Mouse (Mus musculus) neural tube, embryonic 13.5 days (tissue): ENCODE measurements around the gene Relch. TPM values are rescaled to one million over a fixed set of nuclear protein-coding genes. Genes with fewer than 3 reads are reported as not detected.
"Not testable (repeated sequence)": the region's sequence is repeated elsewhere in the genome, so short reads cannot be mapped to it uniquely, and the experiment has no call there.

ENCODE experiments used
- ATAC-seq: fragments of 200-750 bp; cut with Nextera tagmentation; 2 replicates; pipeline ENCODE4 v1.8.0; 2017; ENCODE audit warnings: low read depth, mild to moderate bottlenecking, moderate TSS enrichment, moderate library complexity
- H3K27ac ChIP-seq: fragments of 300-500 bp; sonication (generic); replicated peaks from 2 replicates; pipeline ENCODE4 v1.5.1; 2015; ENCODE audit warnings: moderate library complexity, mild to moderate bottlenecking, inconsistent platforms
- H3K27me3 ChIP-seq: fragments of 300-500 bp; sonication (generic); 2 replicates; pipeline ENCODE4 v1.6.1; 2015; ENCODE audit warnings: mild to moderate bottlenecking, inconsistent platforms
- H3K36me3 ChIP-seq: fragments of 300-500 bp; sonication (generic); 2 replicates; pipeline ENCODE4 v1.6.1; 2015; ENCODE audit warnings: mild to moderate bottlenecking, inconsistent platforms
- H3K4me1 ChIP-seq: fragments of 300-500 bp; sonication (generic); replicated peaks from 2 replicates; pipeline ENCODE4 v1.6.1; 2015; ENCODE audit warnings: inconsistent platforms
- H3K4me2 ChIP-seq: fragments of 300-500 bp; sonication (generic); 2 replicates; pipeline ENCODE4 v1.6.1; 2015; ENCODE audit warnings: inconsistent platforms, mild to moderate bottlenecking, moderate library complexity
- H3K4me3 ChIP-seq: fragments of 300-500 bp; sonication (generic); 2 replicates; pipeline ENCODE4 v1.5.1; 2015; ENCODE audit warnings: mild to moderate bottlenecking, inconsistent platforms
- H3K9ac ChIP-seq: fragments of 300-500 bp; sonication (generic); 2 replicates; pipeline ENCODE4 v1.6.1; 2015; ENCODE audit warnings: moderate library complexity, mild to moderate bottlenecking, inconsistent platforms
- H3K9me3 ChIP-seq: fragments of 300-500 bp; sonication (generic); 2 replicates; pipeline ENCODE4 v1.6.1; 2016; ENCODE audit warnings: inconsistent platforms
- WGBS: fragments of 180-500 bp; shearing (Covaris S2); methylation state at CpG from one replicate; pipeline ENCODE4 v1.1.7; 2015; 5-methylcytosine and 5-hydroxymethylcytosine counted together
- polyA plus RNA-seq: library from polyadenylated mRNA; unstranded; fragments of >200 nt; fragmentation: Nextera tagmentation; extraction: Ambion mirVana; gene quantifications from 2 replicates; pipeline ENCODE4 v1.2.1, GENCODE M21; 2015

The Relch gene
- polyA plus RNA-seq, 1 experiment from 2014 or later: 39.9 TPM

DNA sequence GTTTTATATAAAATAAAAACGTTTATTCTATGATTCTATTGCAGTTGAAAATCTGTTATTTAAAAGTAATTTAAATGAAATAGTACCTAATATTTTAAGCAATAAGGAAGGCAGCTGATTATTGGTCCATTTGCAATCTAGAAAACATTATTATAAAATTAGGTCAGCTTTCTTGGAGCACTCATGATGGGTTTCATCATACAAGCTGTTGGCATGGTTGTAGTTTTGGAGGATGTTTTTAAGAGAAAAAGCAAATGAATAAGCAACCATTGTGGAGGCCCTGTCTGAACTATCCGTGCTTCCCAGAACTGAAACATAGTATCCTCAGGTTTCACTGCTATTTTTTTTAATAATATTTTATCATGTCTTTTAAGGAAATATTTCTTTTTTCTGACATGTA lies 31.9 kb downstream of the Relch start:
- H3K9ac ChIP-seq: no peak overlapping the region
- WGBS: 87% methylated on average over 2 of the region's 2 CpGs
- H3K9me3 ChIP-seq: no peaks in the 10 kb centered on the region
- H3K27me3 ChIP-seq: no peaks in the 10 kb centered on the region
- H3K27ac ChIP-seq: no peak overlapping the region
- no peaks in the 10 kb centered on the region for H3K4me1 ChIP-seq
- H3K4me2 ChIP-seq: no peak overlapping the region
- H3K4me3 ChIP-seq: no peak overlapping the region
- H3K36me3 ChIP-seq: peaks cover 11% of the 10 kb centered on the region; the same call in 1 of the 2 replicates
- ATAC-seq: no peak

DNA sequence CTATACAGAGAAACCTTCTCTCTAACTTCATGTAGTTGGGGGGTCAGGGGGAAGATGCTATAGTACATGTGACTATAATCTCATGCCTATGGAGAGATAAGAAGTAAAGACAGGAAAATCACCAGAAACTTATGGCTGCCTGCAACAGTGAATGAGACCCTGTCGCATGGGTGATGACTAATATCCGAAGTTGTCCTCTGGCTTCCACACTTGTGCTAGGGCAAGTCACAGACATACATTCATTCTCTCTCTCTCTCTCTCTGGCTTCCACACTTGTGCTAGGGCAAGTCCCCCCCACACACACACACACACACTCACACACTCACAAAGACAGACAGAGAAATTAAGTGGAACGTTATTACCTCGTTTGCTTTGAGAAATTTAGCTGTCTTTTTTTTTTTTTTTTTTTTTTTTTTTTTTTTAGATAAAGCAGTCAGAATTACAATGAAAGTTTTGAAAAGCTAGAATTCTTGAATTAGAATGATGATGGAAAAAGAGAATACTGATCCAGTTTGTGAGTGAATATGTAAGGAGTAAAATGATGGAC lies 37.4 kb downstream of the Relch start:
- WGBS: 91% methylated on average over 4 of the region's 4 CpGs
- no peak overlapping the region for H3K9ac ChIP-seq
- no peaks in the 10 kb centered on the region for H3K9me3 ChIP-seq
- no peak for ATAC-seq
- peaks cover 14% of the 10 kb centered on the region for H3K36me3 ChIP-seq
- H3K27ac ChIP-seq: no peak overlapping the region
- H3K27me3 ChIP-seq: no peaks in the 10 kb centered on the region
- H3K4me3 ChIP-seq: no peak overlapping the region
- no peaks in the 10 kb centered on the region for H3K4me1 ChIP-seq
- H3K4me2 ChIP-seq: no peak overlapping the region

DNA sequence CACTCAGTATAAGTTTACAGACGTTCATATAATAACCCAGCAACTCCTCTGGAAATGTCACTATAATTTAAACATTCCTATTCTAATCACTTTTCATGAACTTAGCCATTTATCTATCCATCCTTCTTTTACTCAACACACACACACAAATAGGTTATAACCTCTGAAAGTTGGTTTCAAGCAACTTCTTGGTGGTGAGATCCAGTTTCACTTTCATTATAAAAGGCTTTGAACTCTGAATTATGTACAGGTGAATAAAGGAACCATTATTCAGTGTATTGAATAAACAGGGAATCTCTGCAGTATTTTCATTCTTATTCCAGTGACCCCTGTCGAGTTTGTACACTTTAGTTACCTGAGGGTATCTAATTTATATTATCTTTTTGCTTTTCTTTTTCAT lies 45.8 kb downstream of the Relch start:
- no peak overlapping the region for H3K4me3 ChIP-seq
- no peak overlapping the region for H3K4me2 ChIP-seq
- ATAC-seq: no peak
- 86% methylated on average over 2 of the region's 2 CpGs for WGBS
- no peaks in the 10 kb centered on the region for H3K9me3 ChIP-seq
- H3K9ac ChIP-seq: no peak overlapping the region
- no peaks in the 10 kb centered on the region for H3K27me3 ChIP-seq
- no peak overlapping the region for H3K27ac ChIP-seq
- H3K4me1 ChIP-seq: no peaks in the 10 kb centered on the region
- peaks cover 32% of the 10 kb centered on the region for H3K36me3 ChIP-seq

DNA sequence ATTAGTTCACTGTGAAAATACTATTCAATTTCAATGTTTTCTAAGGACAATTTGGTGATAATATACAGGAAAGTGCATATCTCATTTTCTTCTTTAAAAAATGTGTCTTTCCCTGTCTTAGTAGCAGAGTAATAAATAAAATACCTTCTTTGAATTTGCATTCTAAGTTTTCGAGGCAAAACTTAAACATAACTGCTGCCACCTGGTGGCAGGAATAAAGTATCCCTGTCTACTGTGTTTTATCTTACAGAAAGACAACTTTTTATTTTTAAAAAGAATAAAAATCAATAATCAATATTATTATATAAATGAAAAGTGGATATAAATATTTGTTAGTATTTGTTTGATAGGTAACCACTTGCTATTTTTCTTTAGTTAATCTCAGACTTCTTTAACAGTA lies 47.6 kb downstream of the Relch start:
- WGBS: 53% methylated on average over 1 of the region's 1 CpGs

DNA sequence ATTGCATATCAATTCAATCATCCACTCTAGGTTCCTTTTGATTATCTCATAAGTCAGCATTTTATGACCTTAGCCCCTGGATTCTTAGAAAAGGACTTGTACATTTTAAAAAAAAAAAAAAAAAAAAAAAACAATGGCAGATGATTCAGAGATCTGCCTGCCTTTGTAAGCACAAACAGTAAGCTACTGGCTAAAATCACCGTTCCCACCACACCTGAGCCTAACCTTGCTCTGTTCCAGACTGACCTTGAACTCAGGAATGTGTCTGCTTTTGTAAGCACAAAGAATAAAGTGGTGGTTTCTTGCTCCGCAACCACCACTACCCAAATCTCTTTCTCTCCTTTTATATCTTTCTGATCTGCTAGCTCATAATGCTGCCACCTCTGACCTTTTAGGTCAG lies 49.2 kb downstream of the Relch start:
- H3K9me3 ChIP-seq: no peaks in the 10 kb centered on the region
- no peak overlapping the region for H3K27ac ChIP-seq
- H3K4me1 ChIP-seq: no peaks in the 10 kb centered on the region
- H3K36me3 ChIP-seq: peaks cover 29% of the 10 kb centered on the region
- H3K27me3 ChIP-seq: no peaks in the 10 kb centered on the region
- no peak overlapping the region for H3K9ac ChIP-seq
- ATAC-seq: no peak
- 94% methylated on average over 2 of the region's 2 CpGs for WGBS
- no peak overlapping the region for H3K4me3 ChIP-seq
- no peak overlapping the region for H3K4me2 ChIP-seq

More for the DNA sequence above, 47.6 kb downstream of the Relch start:
- Histone ChIP-seq H3K36me3 (peaks cover 35% of the 10 kb centered on the region), H3K4me2 (no peak overlapping the region), H3K27me3 (no peaks in the 10 kb centered on the region), H3K4me3 (no peak overlapping the region), H3K27ac (no peak overlapping the region), H3K9me3 (no peaks in the 10 kb centered on the region), H3K4me1 (no peaks in the 10 kb centered on the region), H3K9ac (no peak overlapping the region)
- no peak for ATAC-seq

DNA sequence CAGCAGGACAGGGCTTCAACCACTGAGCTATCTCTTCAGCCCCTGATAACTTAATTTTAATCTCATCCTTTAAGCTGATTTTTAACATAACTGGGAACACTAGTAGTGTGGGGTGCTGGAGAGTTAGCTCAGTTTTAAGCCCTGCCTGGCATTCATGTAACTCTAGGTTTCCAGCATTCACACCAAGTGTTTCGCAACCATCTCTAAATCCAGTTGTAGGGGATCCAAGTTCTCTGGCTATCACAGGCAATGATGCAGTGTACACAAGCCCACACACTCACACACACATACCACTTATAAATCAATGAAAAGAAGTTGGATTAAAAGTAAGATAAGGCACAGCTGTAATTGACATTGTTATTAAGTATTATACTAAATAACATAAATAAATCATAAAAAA lies 54.7 kb downstream of the Relch start:
- Histone ChIP-seq H3K27me3 (no peaks in the 10 kb centered on the region), H3K4me3 (no peak overlapping the region), H3K4me1 (no peaks in the 10 kb centered on the region), H3K9ac (no peak overlapping the region), H3K9me3 (no peaks in the 10 kb centered on the region), H3K36me3 (peaks cover 46% of the 10 kb centered on the region), H3K4me2 (no peak overlapping the region), H3K27ac (no peak overlapping the region)
- ATAC-seq: no peak
- WGBS: 100% methylated on average over 1 of the region's 1 CpGs

DNA sequence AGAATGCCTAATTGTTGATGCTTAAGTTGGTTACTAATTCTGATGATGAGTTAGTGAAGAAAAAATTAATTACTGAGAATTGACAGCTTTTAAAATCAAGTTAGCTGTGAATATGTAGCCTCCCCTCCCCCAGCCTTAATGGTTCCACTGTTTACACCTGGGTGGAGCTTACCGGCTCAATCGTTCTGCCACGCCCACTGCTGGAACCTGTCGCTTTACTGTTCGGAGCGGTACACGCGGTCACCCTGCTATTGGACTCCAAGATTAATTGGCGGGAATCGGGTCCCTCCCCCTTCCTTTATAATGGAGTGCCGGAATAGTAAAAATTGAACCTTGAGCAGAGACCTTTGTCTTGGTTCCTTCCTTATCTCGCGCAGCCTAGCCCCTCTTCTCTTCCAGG lies 65.6 kb downstream of the Relch start:
- not testable (repeated sequence) for H3K9me3 ChIP-seq, ATAC-seq
- 95% methylated on average over 13 of the region's 13 CpGs for WGBS

DNA sequence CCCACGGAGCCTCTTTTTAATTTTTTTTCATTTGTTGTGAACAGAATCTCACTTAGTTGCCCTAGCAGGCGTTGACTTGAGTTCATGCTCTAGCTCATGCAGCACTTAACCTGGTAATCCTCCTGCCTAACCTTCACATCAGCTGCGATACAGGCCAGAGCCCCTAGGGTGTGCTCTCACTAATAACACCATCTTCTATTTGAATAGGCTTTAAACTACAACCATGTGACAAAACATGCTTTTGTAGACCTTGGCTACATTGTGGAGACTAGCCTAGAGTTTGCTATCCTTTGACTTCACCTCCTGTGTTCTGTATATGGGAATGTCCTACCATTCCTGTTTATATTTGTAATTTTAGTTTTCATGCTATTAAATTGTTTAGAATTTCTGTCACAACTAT lies 71.7 kb downstream of the Relch start:
- no peak for ATAC-seq
- Histone ChIP-seq H3K4me1 (no peaks in the 10 kb centered on the region), H3K4me3 (no peak overlapping the region), H3K36me3 (peaks cover 25% of the 10 kb centered on the region), H3K9ac (no peak overlapping the region), H3K27me3 (no peaks in the 10 kb centered on the region), H3K4me2 (no peak overlapping the region), H3K9me3 (no peaks in the 10 kb centered on the region), H3K27ac (no peak overlapping the region)
- WGBS: 81% methylated on average over 3 of the region's 3 CpGs

More for the DNA sequence above, 65.6 kb downstream of the Relch start:
- not testable (repeated sequence) for H3K4me3 ChIP-seq, H3K4me2 ChIP-seq, H3K9ac ChIP-seq, H3K27ac ChIP-seq, H3K27me3 ChIP-seq, H3K4me1 ChIP-seq
- peaks cover 48% of the 10 kb centered on the region for H3K36me3 ChIP-seq

DNA sequence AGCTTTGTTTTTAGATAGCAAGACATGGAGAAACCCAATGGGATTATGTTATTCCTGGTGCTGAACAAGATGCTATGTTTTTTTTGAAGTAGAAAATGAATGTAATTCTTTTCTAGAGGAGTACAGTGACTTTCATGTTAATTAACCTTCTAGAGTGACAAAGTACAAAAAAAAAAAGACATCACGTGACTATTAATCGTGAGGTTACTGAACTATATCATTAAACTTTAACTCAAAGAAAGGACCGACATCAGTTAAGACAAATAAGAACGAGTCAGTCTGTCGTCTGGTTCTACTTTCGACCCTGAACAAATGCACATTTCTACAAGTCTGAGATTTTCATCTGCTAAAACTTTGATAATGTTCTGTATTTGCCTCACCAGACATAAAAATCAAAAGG lies 74.7 kb downstream of the Relch start:
- H3K9me3 ChIP-seq: no peaks in the 10 kb centered on the region

DNA sequence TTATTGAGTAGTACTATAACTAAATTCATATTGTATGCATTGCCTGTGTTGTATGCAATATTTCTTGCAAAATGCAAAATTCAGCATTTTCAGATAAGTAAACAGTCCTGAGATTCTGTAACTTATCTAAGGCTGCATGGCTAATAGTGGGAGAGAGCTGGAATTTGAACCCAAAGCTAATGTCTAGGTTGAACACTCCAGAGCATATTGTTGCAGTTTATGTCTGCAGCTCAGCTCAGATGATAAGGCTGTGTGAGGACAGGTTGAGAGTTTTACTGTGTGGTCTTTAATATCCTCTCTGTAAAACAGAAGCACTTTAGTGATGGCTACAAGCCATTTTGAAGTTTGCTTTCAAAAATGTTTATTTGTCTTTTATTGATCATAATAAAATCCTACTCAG lies 75.8 kb downstream of the Relch start:
- Histone ChIP-seq H3K36me3 (peaks cover 39% of the 10 kb centered on the region), H3K27ac (no peak overlapping the region), H3K27me3 (no peaks in the 10 kb centered on the region), H3K9me3 (no peaks in the 10 kb centered on the region), H3K4me2 (no peak overlapping the region), H3K4me1 (no peaks in the 10 kb centered on the region), H3K4me3 (no peak overlapping the region), H3K9ac (no peak overlapping the region)
- no peak for ATAC-seq

More for the DNA sequence above, 74.7 kb downstream of the Relch start:
- no peak overlapping the region for H3K9ac ChIP-seq
- peaks cover 32% of the 10 kb centered on the region for H3K36me3 ChIP-seq
- H3K27me3 ChIP-seq: no peaks in the 10 kb centered on the region
- no peak overlapping the region for H3K4me3 ChIP-seq
- H3K4me1 ChIP-seq: no peaks in the 10 kb centered on the region
- no peak for ATAC-seq
- WGBS: 92% methylated on average over 6 of the region's 6 CpGs
- H3K4me2 ChIP-seq: no peak overlapping the region
- no peak overlapping the region for H3K27ac ChIP-seq

DNA sequence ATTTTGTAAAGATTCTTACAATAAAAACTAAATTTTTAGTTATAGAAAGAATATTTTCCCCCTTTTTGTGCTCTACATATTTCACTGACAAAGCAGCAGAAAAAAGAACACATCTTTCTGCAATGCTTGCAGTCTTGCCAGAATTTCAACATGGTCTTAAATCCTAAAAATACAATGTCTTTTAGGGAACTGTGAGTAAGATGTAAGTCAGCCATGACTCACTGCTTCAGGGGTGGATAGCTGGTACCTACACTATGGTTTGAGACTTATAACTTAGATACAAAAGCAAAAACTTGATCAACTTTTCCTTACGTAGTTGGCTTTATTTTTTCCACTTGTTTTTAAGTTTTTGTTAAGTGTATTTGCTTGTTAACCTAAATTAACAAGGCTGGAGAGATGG lies 78.8 kb downstream of the Relch start:
- H3K9me3 ChIP-seq: no peaks in the 10 kb centered on the region
- H3K4me3 ChIP-seq: no peak overlapping the region
- no peak overlapping the region for H3K4me2 ChIP-seq
- H3K36me3 ChIP-seq: peaks cover 50% of the 10 kb centered on the region
- no peaks in the 10 kb centered on the region for H3K4me1 ChIP-seq
- no peak overlapping the region for H3K27ac ChIP-seq
- H3K27me3 ChIP-seq: no peaks in the 10 kb centered on the region
- no peak overlapping the region for H3K9ac ChIP-seq
- no peak for ATAC-seq
- 88% methylated on average over 1 of the region's 1 CpGs for WGBS

DNA sequence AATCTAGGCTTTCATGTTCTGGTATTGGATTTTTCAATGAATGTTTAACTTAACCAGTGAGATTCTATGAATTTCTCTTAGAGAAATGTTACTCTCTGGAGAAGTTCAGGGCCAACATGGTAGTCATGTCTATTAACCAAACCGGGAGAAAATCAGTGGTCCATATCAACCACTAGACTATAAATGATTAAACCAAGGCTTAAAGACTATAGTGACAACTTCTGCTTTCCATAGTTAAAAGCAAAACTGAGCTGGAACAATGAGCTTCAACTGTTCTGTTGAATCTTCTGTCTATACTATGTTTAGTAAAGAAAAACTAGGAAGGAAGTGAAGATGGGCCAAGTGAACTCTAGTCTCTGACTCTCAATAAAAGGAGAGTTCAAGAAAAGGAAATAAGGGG lies 82.8 kb downstream of the Relch start:
- H3K4me3 ChIP-seq: no peak overlapping the region
- no peaks in the 10 kb centered on the region for H3K9me3 ChIP-seq
- WGBS: 98% methylated on average over 1 of the region's 1 CpGs
- H3K27ac ChIP-seq: no peak overlapping the region
- ATAC-seq: no peak
- peaks cover 60% of the 10 kb centered on the region for H3K36me3 ChIP-seq
- no peaks in the 10 kb centered on the region for H3K27me3 ChIP-seq
- H3K4me1 ChIP-seq: no peaks in the 10 kb centered on the region
- H3K9ac ChIP-seq: no peak overlapping the region
- H3K4me2 ChIP-seq: no peak overlapping the region

DNA sequence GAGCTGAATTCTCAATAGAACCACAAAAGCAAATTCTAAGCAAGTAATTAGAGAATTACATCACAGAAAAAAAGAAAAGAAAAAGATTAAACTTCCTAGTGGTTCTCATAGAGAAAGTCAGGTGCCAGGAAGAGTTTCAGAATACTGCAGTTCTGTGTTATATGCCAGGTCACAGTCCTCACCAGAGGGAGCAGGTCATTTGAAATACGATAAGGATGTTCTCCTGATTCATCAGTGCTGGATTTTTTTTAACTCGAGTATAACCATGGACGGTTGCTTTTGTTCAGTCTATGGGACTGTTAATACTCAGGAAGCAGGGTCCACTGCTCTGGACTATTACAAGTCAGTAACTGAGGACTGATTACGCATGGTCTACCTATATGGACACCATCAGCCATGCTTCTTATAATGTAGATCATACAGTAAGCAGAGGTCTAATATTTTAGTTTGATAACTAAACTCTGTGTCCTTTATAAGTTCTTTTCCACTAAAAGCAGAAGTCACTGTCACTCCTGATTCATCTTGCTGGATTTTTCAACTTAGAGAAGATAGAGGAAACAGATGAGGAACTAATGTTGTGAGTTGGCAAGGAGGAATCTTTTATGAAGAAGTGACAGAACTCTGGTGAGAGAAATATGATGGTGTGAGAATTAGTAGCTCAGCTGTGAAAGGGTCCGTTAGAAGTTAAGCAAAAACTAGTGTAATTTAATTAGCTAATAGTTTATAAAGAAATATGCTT lies 83.4 kb downstream of the Relch start:
- no peaks in the 10 kb centered on the region for H3K27me3 ChIP-seq
- no peak overlapping the region for H3K9ac ChIP-seq
- H3K4me2 ChIP-seq: no peak overlapping the region
- peaks cover 57% of the 10 kb centered on the region for H3K36me3 ChIP-seq
- H3K4me3 ChIP-seq: no peak overlapping the region
- H3K27ac ChIP-seq: no peak overlapping the region
- WGBS: 92% methylated on average over 5 of the region's 5 CpGs
- no peaks in the 10 kb centered on the region for H3K9me3 ChIP-seq
- no peaks in the 10 kb centered on the region for H3K4me1 ChIP-seq
- ATAC-seq: no peak
